ENCODE assay signal across 8 mouse cellular contexts in the genomic region with DNA sequence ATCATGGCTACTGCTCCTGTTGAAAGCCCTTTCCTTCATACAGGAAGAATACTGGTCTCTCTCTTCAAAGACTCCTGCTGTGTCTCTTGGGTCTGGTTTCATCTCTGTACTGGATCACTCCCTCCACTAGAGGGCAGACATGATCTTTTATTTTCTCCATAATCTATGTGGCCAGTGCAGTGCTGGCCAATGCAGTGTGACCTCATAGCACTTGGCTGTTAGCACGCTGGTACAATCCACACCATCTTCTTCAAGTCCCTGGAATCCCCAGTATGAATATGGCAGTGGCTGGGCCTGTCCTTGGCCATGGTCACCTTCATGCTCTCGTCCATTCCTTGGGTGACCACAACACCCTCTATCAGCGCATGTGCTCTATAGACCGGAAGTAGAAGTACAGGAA. TPM values are rescaled to one million over a fixed set of nuclear protein-coding genes. Genes with fewer than 3 reads are reported as not detected.
DNase-seq lines count a peak whose midpoint lies in the region; ATAC-seq and TF ChIP-seq lines count a peak whose summit lies in the region.

No protein-coding gene starts in this region.

- no peaks in the 10 kb centered on the region for H3K4me1 ChIP-seq in heart, adult 2 months (ENCODE audit: control insufficient read depth, insufficient read depth, low read length)
- no peaks in the 10 kb centered on the region for H3K4me1 ChIP-seq in heart, embryonic 11.5 days (ENCODE audit: control insufficient read depth, insufficient read depth, low read length)
- peaks cover 5% of the 10 kb centered on the region; the same call in 1 of the 2 replicates for H3K4me1 ChIP-seq in forebrain, embryonic 12.5 days
- H3K4me1 ChIP-seq in liver, embryonic 13.5 days (replicated peaks), result no peaks in the 10 kb centered on the region
- H3K4me1 ChIP-seq in neural tube, embryonic 13.5 days (replicated peaks), result no peaks in the 10 kb centered on the region
- no peaks in the 10 kb centered on the region for H3K4me1 ChIP-seq in thymus, adult 2 months (replicated peaks; ENCODE audit: control insufficient read depth, insufficient read depth, low read length)

- no peaks in the 10 kb centered on the region for H3K27me3 ChIP-seq in heart, adult 2 months (ENCODE audit: control insufficient read depth, insufficient read depth, low read length)
- H3K27me3 ChIP-seq in heart, embryonic 11.5 days (ENCODE audit: control insufficient read depth, insufficient read depth, low read length), result no peaks in the 10 kb centered on the region
- no peaks in the 10 kb centered on the region for H3K27me3 ChIP-seq in forebrain, embryonic 12.5 days
- H3K27me3 ChIP-seq in liver, embryonic 13.5 days, result no peaks in the 10 kb centered on the region
- H3K27me3 ChIP-seq in neural tube, embryonic 13.5 days, result no peaks in the 10 kb centered on the region
- no peaks in the 10 kb centered on the region for H3K27me3 ChIP-seq in thymus, adult 2 months (ENCODE audit: control insufficient read depth, insufficient read depth, low read length)

- 69% methylated on average over 4 of the region's 4 CpGs for WGBS in heart, adult 2 months
- 78% methylated on average over 4 of the region's 4 CpGs for WGBS in heart, embryonic 11.5 days (ENCODE audit: insufficient replicate concordance)
- WGBS in forebrain, embryonic 12.5 days, result 81% methylated on average over 4 of the region's 4 CpGs
- WGBS in liver, embryonic 13.5 days (ENCODE audit: insufficient replicate concordance), result 61% methylated on average over 4 of the region's 4 CpGs
- WGBS in neural tube, embryonic 13.5 days, result 78% methylated on average over 4 of the region's 4 CpGs
- 82% methylated on average over 4 of the region's 4 CpGs for WGBS in thymus, adult 2 months

- peak; percentile 81 for TF ChIP-seq CTCF in heart, adult 2 months (IDR thresholded peaks at IDR 0.05)
- TF ChIP-seq CTCF in thymus, adult 2 months (IDR thresholded peaks at IDR 0.05; ENCODE audit: borderline replicate concordance, control insufficient read depth, extremely low read depth, insufficient read depth, low read length, poor library complexity), result no peak

- no peaks in the 10 kb centered on the region for H3K36me3 ChIP-seq in heart, adult 2 months (ENCODE audit: control insufficient read depth, insufficient read depth, low read length)
- peaks cover 2% of the 10 kb centered on the region; the same call in 1 of the 2 replicates for H3K36me3 ChIP-seq in heart, embryonic 11.5 days (ENCODE audit: control insufficient read depth, insufficient read depth, low read length)
- H3K36me3 ChIP-seq in forebrain, embryonic 12.5 days (replicated peaks), result peaks cover 32% of the 10 kb centered on the region
- no peaks in the 10 kb centered on the region for H3K36me3 ChIP-seq in liver, embryonic 13.5 days
- H3K36me3 ChIP-seq in neural tube, embryonic 13.5 days, result peaks cover 63% of the 10 kb centered on the region
- H3K36me3 ChIP-seq in thymus, adult 2 months (ENCODE audit: control insufficient read depth, insufficient read depth, low read length), result no peaks in the 10 kb centered on the region

- TF ChIP-seq EP300 in heart, adult 2 months (IDR thresholded peaks at IDR 0.05; ENCODE audit: insufficient read depth, low read depth, low read length), result 0 out of 2 replicates have a peak, but pooled peaks have one; percentile 37

- no peak overlapping the region for H3K4me2 ChIP-seq in heart, embryonic 11.5 days
- no peak overlapping the region for H3K4me2 ChIP-seq in forebrain, embryonic 12.5 days
- no peak overlapping the region for H3K4me2 ChIP-seq in liver, embryonic 13.5 days
- no peak overlapping the region for H3K4me2 ChIP-seq in neural tube, embryonic 13.5 days

- no peaks in the 10 kb centered on the region for H3K79me2 ChIP-seq in heart, adult 2 months (replicated peaks; ENCODE audit: control insufficient read depth, insufficient read depth, low read length)

- no peaks in the 10 kb centered on the region for H3K9me3 ChIP-seq in heart, embryonic 11.5 days (replicated peaks; ENCODE audit: control insufficient read depth, low read length)
- H3K9me3 ChIP-seq in forebrain, embryonic 12.5 days, result no peaks in the 10 kb centered on the region
- H3K9me3 ChIP-seq in liver, embryonic 13.5 days (replicated peaks), result no peaks in the 10 kb centered on the region
- H3K9me3 ChIP-seq in neural tube, embryonic 13.5 days, result no peaks in the 10 kb centered on the region

- ATAC-seq in heart, embryonic 11.5 days (replicated peaks; ENCODE audit: insufficient number of reproducible peaks, low FRiP score, low TSS enrichment), result no peak; the same call in 1 of the 2 replicates
- peak; percentile 58; the same call in 1 of the 2 replicates for ATAC-seq in forebrain, embryonic 12.5 days (ENCODE audit: low FRiP score)
- 0 out of 2 replicates have a peak, but pooled peaks have one; percentile 45 for ATAC-seq in liver, embryonic 13.5 days (ENCODE audit: low read depth)
- peak; percentile 74 for ATAC-seq in neural tube, embryonic 13.5 days (ENCODE audit: low read depth)

- H3K27ac ChIP-seq in heart, adult 2 months, result no peak overlapping the region
- H3K27ac ChIP-seq in heart, embryonic 11.5 days (ENCODE audit: low read depth, low read length), result no peak overlapping the region
- H3K27ac ChIP-seq in forebrain, embryonic 12.5 days, result no peak overlapping the region
- no peak overlapping the region for H3K27ac ChIP-seq in liver, embryonic 13.5 days
- H3K27ac ChIP-seq in neural tube, embryonic 13.5 days (replicated peaks), result no peak overlapping the region
- H3K27ac ChIP-seq in thymus, adult 2 months (ENCODE audit: control insufficient read depth, insufficient read depth, low read length), result no peak overlapping the region

- DNase-seq in heart, adult 2 months, result no peak
- peak; percentile 68 for DNase-seq in brain, adult 2 months (ENCODE audit: low read depth, low spot score)
- peak; percentile 38 for DNase-seq in induced T-regulatory cell, adult 2 months (ENCODE audit: low read depth)
- no peak for DNase-seq in liver, embryonic 13.5 days
- no peak for DNase-seq in thymus, adult 2 months

- TF ChIP-seq POLR2A in heart, adult 2 months (IDR thresholded peaks at IDR 0.05; ENCODE audit: insufficient read depth, low read depth, low read length), result no peak
- TF ChIP-seq POLR2A in thymus, adult 2 months (IDR thresholded peaks at IDR 0.05; ENCODE audit: control insufficient read depth, extremely low read depth, insufficient read depth, low read length, poor library complexity), result no peak

- no peak overlapping the region for H3K9ac ChIP-seq in heart, adult 2 months (ENCODE audit: low read depth, low read length)
- H3K9ac ChIP-seq in heart, embryonic 11.5 days (ENCODE audit: low read depth, low read length), result no peak overlapping the region
- no peak overlapping the region for H3K9ac ChIP-seq in forebrain, embryonic 12.5 days
- H3K9ac ChIP-seq in liver, embryonic 13.5 days, result no peak overlapping the region
- H3K9ac ChIP-seq in neural tube, embryonic 13.5 days, result no peak overlapping the region

- no peak overlapping the region for H3K4me3 ChIP-seq in heart, adult 2 months
- no peak overlapping the region for H3K4me3 ChIP-seq in heart, embryonic 11.5 days (ENCODE audit: low read depth, low read length)
- no peak overlapping the region for H3K4me3 ChIP-seq in forebrain, embryonic 12.5 days (replicated peaks)
- no peak overlapping the region for H3K4me3 ChIP-seq in liver, embryonic 13.5 days (replicated peaks)
- H3K4me3 ChIP-seq in neural tube, embryonic 13.5 days, result no peak overlapping the region
- no peak overlapping the region for H3K4me3 ChIP-seq in thymus, adult 2 months (ENCODE audit: control insufficient read depth, insufficient read depth, low read length)

- intact Hi-C loops in heart, adult 2 months (cut with DNase I), result loop anchor here (1.0 kb wide), 1 partner anchor 77 kb away; no protein-coding TSS in a partner anchor

RNA-seq across cellular contexts. Expression of a gene that starts 27.1 kb away (rescaled TPM):
- 1 to 10 TPM; 6.9 to 7.3 TPM for total RNA-seq in heart, adult 2 months (2021)
- 1.8 and 2.3 TPM in 2 replicates for polyA plus RNA-seq in heart, adult 2 months (2012; rRNA removed)
- polyA plus RNA-seq in heart, embryonic 11.5 days (2014; fragmentation: Nextera tagmentation; extraction: Ambion mirVana), result 6.5 and 8.7 TPM in 2 replicates
- 14.2 and 17.0 TPM in 2 replicates for polyA plus RNA-seq in forebrain, embryonic 12.5 days (2016; fragmentation: Nextera tagmentation; extraction: Ambion mirVana)
- 2.8 and 3.2 TPM in 2 replicates for polyA plus RNA-seq in liver, embryonic 13.5 days (2015; fragmentation: Nextera tagmentation; extraction: Ambion mirVana)
- 20.2 and 22.2 TPM in 2 replicates for polyA plus RNA-seq in neural tube, embryonic 13.5 days (2015; fragmentation: Nextera tagmentation; extraction: Ambion mirVana)
- 0.70 and 1.2 TPM in 2 replicates for polyA plus RNA-seq in thymus, adult 2 months (2012; rRNA removed)

Comparison
In these comparisons a context has a peak if more than half of its experiments do, and no peak if none do; other contexts are left out.
1. DNase-seq: peak in brain, adult 2 months (single experiment) and induced T-regulatory cell, adult 2 months (single experiment); none in heart, adult 2 months (0 of 2), liver, embryonic 13.5 days (single experiment) and thymus, adult 2 months (single experiment).